Mouse (Mus musculus) neural tube, embryonic 13.5 days (tissue): ENCODE measurements around the gene Zbtb8os. TPM values are rescaled to one million over a fixed set of nuclear protein-coding genes. Genes with fewer than 3 reads are reported as not detected.

ENCODE experiments used
- ATAC-seq: fragments of 200-750 bp; cut with Nextera tagmentation; 2 replicates; pipeline ENCODE4 v1.8.0; 2017; ENCODE audit warnings: low read depth, mild to moderate bottlenecking, moderate TSS enrichment, moderate library complexity
- H3K27ac ChIP-seq: fragments of 300-500 bp; sonication (generic); replicated peaks from 2 replicates; pipeline ENCODE4 v1.5.1; 2015; ENCODE audit warnings: moderate library complexity, mild to moderate bottlenecking, inconsistent platforms
- H3K27me3 ChIP-seq: fragments of 300-500 bp; sonication (generic); 2 replicates; pipeline ENCODE4 v1.6.1; 2015; ENCODE audit warnings: mild to moderate bottlenecking, inconsistent platforms
- H3K36me3 ChIP-seq: fragments of 300-500 bp; sonication (generic); 2 replicates; pipeline ENCODE4 v1.6.1; 2015; ENCODE audit warnings: mild to moderate bottlenecking, inconsistent platforms
- H3K4me1 ChIP-seq: fragments of 300-500 bp; sonication (generic); replicated peaks from 2 replicates; pipeline ENCODE4 v1.6.1; 2015; ENCODE audit warnings: inconsistent platforms
- H3K4me2 ChIP-seq: fragments of 300-500 bp; sonication (generic); 2 replicates; pipeline ENCODE4 v1.6.1; 2015; ENCODE audit warnings: inconsistent platforms, mild to moderate bottlenecking, moderate library complexity
- H3K4me3 ChIP-seq: fragments of 300-500 bp; sonication (generic); 2 replicates; pipeline ENCODE4 v1.5.1; 2015; ENCODE audit warnings: mild to moderate bottlenecking, inconsistent platforms
- H3K9ac ChIP-seq: fragments of 300-500 bp; sonication (generic); 2 replicates; pipeline ENCODE4 v1.6.1; 2015; ENCODE audit warnings: moderate library complexity, mild to moderate bottlenecking, inconsistent platforms
- H3K9me3 ChIP-seq: fragments of 300-500 bp; sonication (generic); 2 replicates; pipeline ENCODE4 v1.6.1; 2016; ENCODE audit warnings: inconsistent platforms
- WGBS: fragments of 180-500 bp; shearing (Covaris S2); methylation state at CpG from one replicate; pipeline ENCODE4 v1.1.7; 2015; 5-methylcytosine and 5-hydroxymethylcytosine counted together
- polyA plus RNA-seq: library from polyadenylated mRNA; unstranded; fragments of >200 nt; fragmentation: Nextera tagmentation; extraction: Ambion mirVana; gene quantifications from 2 replicates; pipeline ENCODE4 v1.2.1, GENCODE M21; 2015

Zbtb8os gene
- polyA plus RNA-seq, 1 experiment from 2014 or later, result 28.2 TPM

- Histone ChIP-seq H3K9ac (no peak overlapping the region), H3K36me3 (peaks cover 27% of the 10 kb centered on the region), H3K27ac (no peak overlapping the region), H3K4me2 (no peak overlapping the region), H3K27me3 (no peaks in the 10 kb centered on the region), H3K4me3 (no peak overlapping the region), H3K4me1 (no peaks in the 10 kb centered on the region), H3K9me3 (no peaks in the 10 kb centered on the region)
- 91% methylated on average over 3 of the region's 3 CpGs for WGBS
- ATAC-seq, result no peak
Observed at GRCm38 (mm10) chr4:129364379-129364778, 28.9 kb downstream of the Zbtb8os start.

- H3K4me3 ChIP-seq, result no peak overlapping the region
- H3K9me3 ChIP-seq, result no peaks in the 10 kb centered on the region
- H3K4me1 ChIP-seq, result no peaks in the 10 kb centered on the region
- H3K9ac ChIP-seq, result no peak overlapping the region
- H3K4me2 ChIP-seq, result no peak overlapping the region
- WGBS, result 88% methylated on average over 5 of the region's 5 CpGs
- no peaks in the 10 kb centered on the region for H3K27me3 ChIP-seq
- no peak overlapping the region for H3K27ac ChIP-seq
- peaks cover 19% of the 10 kb centered on the region for H3K36me3 ChIP-seq
- no peak for ATAC-seq
Observed at GRCm38 (mm10) chr4:129365224-129365623, 29.7 kb downstream of the Zbtb8os start.

- Histone ChIP-seq H3K9me3 (no peaks in the 10 kb centered on the region), H3K4me2 (no peak overlapping the region), H3K4me3 (no peak overlapping the region), H3K36me3 (peaks cover 15% of the 10 kb centered on the region), H3K27me3 (0 out of 2 replicates have a peak, but pooled peaks cover 3% of the 10 kb centered on the region), H3K9ac (no peak overlapping the region), H3K27ac (no peak overlapping the region), H3K4me1 (peaks cover 22% of the 10 kb centered on the region)
- no peak for ATAC-seq
- WGBS, result 90% methylated on average over 3 of the region's 3 CpGs
Observed at GRCm38 (mm10) chr4:129371391-129371790, 35.9 kb downstream of the Zbtb8os start.

- 45% methylated on average over 8 of the region's 8 CpGs for WGBS
- no peak overlapping the region for H3K9ac ChIP-seq
- no peak overlapping the region for H3K27ac ChIP-seq
- H3K36me3 ChIP-seq, result peaks cover 5% of the 10 kb centered on the region; the same call in 1 of the 2 replicates
- no peak overlapping the region for H3K4me2 ChIP-seq
- H3K4me1 ChIP-seq, result peaks cover 26% of the 10 kb centered on the region
- no peak overlapping the region for H3K4me3 ChIP-seq
- no peaks in the 10 kb centered on the region for H3K9me3 ChIP-seq
- ATAC-seq, result no peak
- H3K27me3 ChIP-seq, result 0 out of 2 replicates have a peak, but pooled peaks cover 3% of the 10 kb centered on the region
Observed at GRCm38 (mm10) chr4:129373202-129373976, 37.9 kb downstream of the Zbtb8os start.

- H3K9ac ChIP-seq, result no peak overlapping the region
- H3K9me3 ChIP-seq, result no peaks in the 10 kb centered on the region
- no peak overlapping the region for H3K27ac ChIP-seq
- no peaks in the 10 kb centered on the region for H3K36me3 ChIP-seq
- no peak overlapping the region for H3K4me3 ChIP-seq
- peaks cover 26% of the 10 kb centered on the region for H3K4me1 ChIP-seq
- H3K4me2 ChIP-seq, result no peak overlapping the region
- 51% methylated on average over 11 of the region's 11 CpGs for WGBS
- ATAC-seq, result no peak
- H3K27me3 ChIP-seq, result peaks cover 10% of the 10 kb centered on the region
Observed at GRCm38 (mm10) chr4:129374219-129374755, 38.8 kb downstream of the Zbtb8os start.

GRCm38 (mm10) chr4:129375000-129375399 is 39.5 kb downstream of the Zbtb8os start:
- H3K4me3 ChIP-seq, result no peak overlapping the region
- WGBS, result 20% methylated on average over 6 of the region's 6 CpGs
- peak overlapping the region; percentile 23; the same call in 1 of the 2 replicates for H3K9ac ChIP-seq
- no peak overlapping the region for H3K4me2 ChIP-seq
- no peaks in the 10 kb centered on the region for H3K36me3 ChIP-seq
- peaks cover 26% of the 10 kb centered on the region for H3K4me1 ChIP-seq
- no peak overlapping the region for H3K27ac ChIP-seq
- no peaks in the 10 kb centered on the region for H3K9me3 ChIP-seq
- no peak for ATAC-seq
- peaks cover 14% of the 10 kb centered on the region for H3K27me3 ChIP-seq

- no peaks in the 10 kb centered on the region for H3K9me3 ChIP-seq
- no peak overlapping the region for H3K9ac ChIP-seq
- ATAC-seq, result no peak
- 71% methylated on average over 5 of the region's 5 CpGs for WGBS
- peaks cover 26% of the 10 kb centered on the region for H3K4me1 ChIP-seq
- no peak overlapping the region for H3K27ac ChIP-seq
- H3K36me3 ChIP-seq, result no peaks in the 10 kb centered on the region
- H3K27me3 ChIP-seq, result peaks cover 14% of the 10 kb centered on the region
- no peak overlapping the region for H3K4me3 ChIP-seq
- H3K4me2 ChIP-seq, result no peak overlapping the region; the same call in 1 of the 2 replicates
Observed at GRCm38 (mm10) chr4:129375821-129376220, 40.3 kb downstream of the Zbtb8os start.

- H3K4me3 ChIP-seq, result peak overlapping the region; percentile 74
- H3K36me3 ChIP-seq, result no peaks in the 10 kb centered on the region
- no peaks in the 10 kb centered on the region for H3K9me3 ChIP-seq
- WGBS, result under 1% methylated on average over 57 of the region's 68 CpGs
- peak overlapping the region; percentile 90 for H3K9ac ChIP-seq
- H3K4me1 ChIP-seq, result peaks cover 26% of the 10 kb centered on the region
- H3K27ac ChIP-seq, result peak overlapping the region; percentile 92
- peak; percentile 76 for ATAC-seq
- H3K27me3 ChIP-seq, result peaks cover 14% of the 10 kb centered on the region
- peak overlapping the region; percentile 66 for H3K4me2 ChIP-seq
Observed at GRCm38 (mm10) chr4:129376961-129377545, 41.6 kb downstream of the Zbtb8os start.

- peaks cover 14% of the 10 kb centered on the region for H3K27me3 ChIP-seq
- ATAC-seq, result peak; percentile 82
- H3K4me1 ChIP-seq, result peaks cover 26% of the 10 kb centered on the region
- H3K36me3 ChIP-seq, result no peaks in the 10 kb centered on the region
- H3K27ac ChIP-seq, result peak within 1 kb of the TSS; percentile 92
- peak within 1 kb of the TSS; percentile 90 for H3K9ac ChIP-seq
- peak within 1 kb of the TSS; percentile 66 for H3K4me2 ChIP-seq
- peak within 1 kb of the TSS; percentile 74 for H3K4me3 ChIP-seq
- 1% methylated on average over 61 of the region's 65 CpGs for WGBS
- no peaks in the 10 kb centered on the region for H3K9me3 ChIP-seq
Observed at GRCm38 (mm10) chr4:129377601-129378390, 42.3 kb downstream of the Zbtb8os start, which contains the start of gene Zbtb8a. Gene Zbtb8a, minus strand, starts transcription at chr4:129378116.

- no peak for ATAC-seq
- no peaks in the 10 kb centered on the region for H3K36me3 ChIP-seq
- H3K4me2 ChIP-seq, result no peak overlapping the region
- no peak overlapping the region for H3K4me3 ChIP-seq
- H3K9ac ChIP-seq, result no peak overlapping the region
- no peaks in the 10 kb centered on the region for H3K9me3 ChIP-seq
- peaks cover 11% of the 10 kb centered on the region for H3K27me3 ChIP-seq
- no peak overlapping the region for H3K27ac ChIP-seq
- H3K4me1 ChIP-seq, result peaks cover 18% of the 10 kb centered on the region
- 86% methylated on average over 3 of the region's 3 CpGs for WGBS
Observed at GRCm38 (mm10) chr4:129379805-129380204, 44.3 kb downstream of the Zbtb8os start.

- no peak overlapping the region for H3K27ac ChIP-seq
- peaks cover 6% of the 10 kb centered on the region for H3K4me1 ChIP-seq
- H3K4me3 ChIP-seq, result no peak overlapping the region
- WGBS, result 71% methylated on average over 8 of the region's 8 CpGs
- no peak for ATAC-seq
- no peak overlapping the region for H3K4me2 ChIP-seq
- no peaks in the 10 kb centered on the region for H3K36me3 ChIP-seq
- no peaks in the 10 kb centered on the region for H3K9me3 ChIP-seq
- H3K27me3 ChIP-seq, result peaks cover 11% of the 10 kb centered on the region
- H3K9ac ChIP-seq, result no peak overlapping the region
Observed at GRCm38 (mm10) chr4:129381148-129381547, 45.7 kb downstream of the Zbtb8os start.

- Histone ChIP-seq H3K27me3 (peaks cover 11% of the 10 kb centered on the region), H3K4me3 (no peak overlapping the region), H3K9me3 (no peaks in the 10 kb centered on the region), H3K9ac (no peak overlapping the region), H3K27ac (no peak overlapping the region), H3K4me2 (no peak overlapping the region), H3K36me3 (no peaks in the 10 kb centered on the region), H3K4me1 (no peaks in the 10 kb centered on the region)
- WGBS, result 85% methylated on average over 9 of the region's 9 CpGs
- ATAC-seq, result no peak
Observed at GRCm38 (mm10) chr4:129382029-129382428, 46.5 kb downstream of the Zbtb8os start.
